Comparison of ENCODE assay signal across 24 mouse cellular contexts in genomic region chr19:45156381-45156780, GRCm38 (mm10). TPM values are rescaled to one million over a fixed set of nuclear protein-coding genes. Genes with fewer than 3 reads are reported as not detected.
DNase-seq lines count a peak whose midpoint lies in the region; ATAC-seq and TF ChIP-seq lines count a peak whose summit lies in the region.
"Had no signal": no experiment of that assay in that cellular context is flagged by ENCODE, and none has a peak within 500 bp of the region (broad histone marks: within the 10 kb centered on the region; RNA-seq: fewer than 3 reads in every experiment).

No protein-coding gene starts in this region.

- no peak for TF ChIP-seq EP300 in stomach, postnatal 0 days (optimal IDR thresholded peaks at IDR 0.05)

- no peak for DNase-seq in stomach, postnatal 0 days (ENCODE audit: low spot score)
- no peak for DNase-seq in cerebellum, postnatal 36 days
- DNase-seq: adrenal gland, postnatal 10 days; cerebellum, adult 11 months; cerebellum, adult 8-10 months; cerebellum, postnatal 14 days; forebrain, postnatal 0 days; gastrocnemius, postnatal 14 days; heart, adult 2 months had no signal

- peaks cover 97% of the 10 kb centered on the region for H3K27me3 ChIP-seq in megakaryocyte, embryonic 14.5 days (replicated peaks)
- peaks cover 89% of the 10 kb centered on the region for H3K27me3 ChIP-seq in stomach, embryonic 14.5 days (ENCODE audit: control insufficient read depth, insufficient read depth, low read length)
- peaks cover 33% of the 10 kb centered on the region for H3K27me3 ChIP-seq in stomach, postnatal 0 days (ENCODE audit: control insufficient read depth, insufficient read depth, low read length)

- peaks cover 16% of the 10 kb centered on the region for H3K4me1 ChIP-seq in megakaryocyte, embryonic 14.5 days
- H3K4me1 ChIP-seq in stomach, embryonic 14.5 days (ENCODE audit: control insufficient read depth, insufficient read depth, low read length), result 0 out of 2 replicates have a peak, but pooled peaks cover 2% of the 10 kb centered on the region
- no peaks in the 10 kb centered on the region for H3K4me1 ChIP-seq in stomach, postnatal 0 days (replicated peaks; ENCODE audit: control insufficient read depth, insufficient read depth)
- H3K4me1 ChIP-seq: forebrain, embryonic 13.5 days; hindbrain, embryonic 12.5 days had no signal

- H3K4me2 ChIP-seq in stomach, embryonic 14.5 days (replicated peaks; ENCODE audit: low read depth, low read length), result peak overlapping the region; percentile 15; the same call in 1 of the 2 replicates
- H3K4me2 ChIP-seq in stomach, postnatal 0 days (replicated peaks; ENCODE audit: low read depth), result no peak overlapping the region
- H3K4me2 ChIP-seq: forebrain, embryonic 13.5 days; hindbrain, embryonic 12.5 days had no signal

- no peak overlapping the region for H3K27ac ChIP-seq in stomach, embryonic 14.5 days (ENCODE audit: low read length)
- H3K27ac ChIP-seq in stomach, postnatal 0 days (replicated peaks), result no peak overlapping the region
- H3K27ac ChIP-seq: embryonic facial prominence, embryonic 13.5 days; forebrain, embryonic 13.5 days; heart, adult 2 months; hindbrain, embryonic 12.5 days; hindbrain, postnatal 0 days had no signal

- 4% methylated on average over 5 of the region's 5 CpGs for WGBS in stomach, embryonic 14.5 days
- 6% methylated on average over 5 of the region's 5 CpGs for WGBS in stomach, postnatal 0 days

- H3K9ac ChIP-seq in stomach, embryonic 14.5 days (replicated peaks; ENCODE audit: low read depth, low read length), result no peak overlapping the region
- no peak overlapping the region for H3K9ac ChIP-seq in stomach, postnatal 0 days (ENCODE audit: low read length)
- H3K9ac ChIP-seq: embryonic facial prominence, embryonic 13.5 days; forebrain, embryonic 13.5 days; forebrain, postnatal 0 days; heart, embryonic 12.5 days; hindbrain, embryonic 12.5 days had no signal

- ATAC-seq in megakaryocyte, adult 5-6 weeks (ENCODE audit: poor library complexity, severe bottlenecking), result no peak
- no peak for ATAC-seq in stomach, embryonic 14.5 days (ENCODE audit: insufficient number of reproducible peaks, insufficient read depth, low FRiP score, low read depth)
- no peak for ATAC-seq in stomach, postnatal 0 days (ENCODE audit: low FRiP score, low TSS enrichment)
- ATAC-seq in erythroblast, adult 5-6 weeks (replicated peaks; ENCODE audit: low FRiP score, poor library complexity, severe bottlenecking), result 0 out of 2 replicates have a peak, but pooled peaks have one; percentile 14
- ATAC-seq: CD4-positive, CD25-positive, alpha-beta regulatory T cell, adult 4 months; forebrain, embryonic 13.5 days; forebrain, postnatal 0 days; hindbrain, postnatal 0 days had no signal

- no peaks in the 10 kb centered on the region for H3K9me3 ChIP-seq in megakaryocyte, embryonic 14.5 days
- no peaks in the 10 kb centered on the region for H3K9me3 ChIP-seq in stomach, embryonic 14.5 days (ENCODE audit: control insufficient read depth, low read depth, low read length)
- no peaks in the 10 kb centered on the region for H3K9me3 ChIP-seq in stomach, postnatal 0 days (ENCODE audit: control insufficient read depth, low read length)
- H3K9me3 ChIP-seq: embryonic facial prominence, embryonic 13.5 days; forebrain, embryonic 13.5 days; heart, embryonic 12.5 days; hindbrain, embryonic 12.5 days had no signal

- peak overlapping the region; percentile 14 for H3K4me3 ChIP-seq in megakaryocyte, embryonic 14.5 days (replicated peaks)
- H3K4me3 ChIP-seq in stomach, embryonic 14.5 days (ENCODE audit: low read depth, low read length), result no peak overlapping the region
- no peak overlapping the region for H3K4me3 ChIP-seq in stomach, postnatal 0 days (ENCODE audit: low read depth, low read length)
- H3K4me3 ChIP-seq: forebrain, embryonic 13.5 days; heart, adult 2 months had no signal

- TF ChIP-seq CTCF in stomach, postnatal 0 days (IDR thresholded peaks at IDR 0.05; ENCODE audit: low read depth), result no peak

- H3K36me3 ChIP-seq in megakaryocyte, embryonic 14.5 days (replicated peaks; ENCODE audit: low read length), result no peaks in the 10 kb centered on the region
- H3K36me3 ChIP-seq in stomach, embryonic 14.5 days (ENCODE audit: control insufficient read depth, insufficient read depth, low read length), result no peaks in the 10 kb centered on the region
- no peaks in the 10 kb centered on the region for H3K36me3 ChIP-seq in stomach, postnatal 0 days (ENCODE audit: control insufficient read depth, insufficient read depth, low read length)
- H3K36me3 ChIP-seq: embryonic facial prominence, embryonic 13.5 days; heart, embryonic 12.5 days; hindbrain, embryonic 12.5 days had no signal

RNA-seq across cellular contexts. Expression of gene Tlx1, which starts 5.9 kb away (rescaled TPM):
- not detected in 2 replicates for polyA plus RNA-seq in megakaryocyte, embryonic 14.5 days (2012; ENCODE audit: insufficient read depth, low replicate concordance)
- total RNA-seq in megakaryocyte, adult 5-6 weeks (2015), result not detected in 2 replicates
- total RNA-seq in megakaryocyte, adult 5-6 weeks (2017), result not detected in 2 replicates
- 0.12 and 0.86 TPM in 2 replicates for polyA plus RNA-seq in stomach, embryonic 14.5 days (2014; fragmentation: Nextera tagmentation; extraction: Ambion mirVana)
- not detected in 2 replicates for polyA plus RNA-seq in stomach, postnatal 0 days (2015; fragmentation: Nextera tagmentation; extraction: Ambion mirVana)
- not detected in 2 replicates for total RNA-seq in erythroblast, adult 5-6 weeks (2015; ENCODE audit: low replicate concordance)
- total RNA-seq in erythroblast, adult 5-6 weeks (2017; ENCODE audit: low replicate concordance), result not detected in 2 replicates
- total RNA-seq: adrenal gland, postnatal 4 days; forebrain, postnatal 0 days; gastrocnemius, adult 18-20 months; gastrocnemius, postnatal 14 days; heart, postnatal 25 days; MEL had no signal
- polyA plus RNA-seq: CD4-positive, CD25-positive, alpha-beta regulatory T cell, adult 4 months; cortical plate, adult 2 months; forebrain, postnatal 0 days had no signal
